Mouse (Mus musculus): ENCODE measurements around the gene Rnft2. TPM values are rescaled to one million over a fixed set of nuclear protein-coding genes. Genes with fewer than 3 reads are reported as not detected.

Rnft2 gene
- polyA plus RNA-seq, 1 experiment from 2014 or later, result 3.6 TPM

- H3K4me3 ChIP-seq (replicated peaks), result no peak overlapping the region
- H3K27me3 ChIP-seq, result no peaks in the 10 kb centered on the region; the same call in 1 of the 2 replicates
- 0 out of 2 replicates have a peak, but pooled peaks cover 3% of the 10 kb centered on the region for H3K36me3 ChIP-seq
- ATAC-seq (ENCODE audit: insufficient number of reproducible peaks, insufficient read depth, low FRiP score, low TSS enrichment, low read depth), result no peak
- no peaks in the 10 kb centered on the region for H3K9me3 ChIP-seq
- H3K4me2 ChIP-seq, result no peak overlapping the region
- 54% methylated on average over 16 of the region's 16 CpGs for WGBS
- H3K4me1 ChIP-seq (replicated peaks), result peaks cover 5% of the 10 kb centered on the region; the same call in 1 of the 2 replicates
- no peak overlapping the region for H3K27ac ChIP-seq
- no peak overlapping the region for H3K9ac ChIP-seq (replicated peaks)
Observed at GRCm38 (mm10) chr5:118204675-118205440, 40.1 kb downstream of the Rnft2 start.

GRCm38 (mm10) chr5:118199670-118200069 is 45.2 kb downstream of the Rnft2 start:
- no peaks in the 10 kb centered on the region for H3K9me3 ChIP-seq
- H3K27me3 ChIP-seq, result no peaks in the 10 kb centered on the region; the same call in 1 of the 2 replicates
- ATAC-seq (ENCODE audit: insufficient number of reproducible peaks, insufficient read depth, low FRiP score, low TSS enrichment, low read depth), result no peak
- 54% methylated on average over 5 of the region's 5 CpGs for WGBS
- no peak overlapping the region for H3K4me3 ChIP-seq (replicated peaks)
- no peak overlapping the region for H3K9ac ChIP-seq (replicated peaks)
- H3K4me2 ChIP-seq, result no peak overlapping the region
- no peak overlapping the region for H3K27ac ChIP-seq
- no peaks in the 10 kb centered on the region for H3K4me1 ChIP-seq (replicated peaks)
- no peaks in the 10 kb centered on the region for H3K36me3 ChIP-seq

DNA sequence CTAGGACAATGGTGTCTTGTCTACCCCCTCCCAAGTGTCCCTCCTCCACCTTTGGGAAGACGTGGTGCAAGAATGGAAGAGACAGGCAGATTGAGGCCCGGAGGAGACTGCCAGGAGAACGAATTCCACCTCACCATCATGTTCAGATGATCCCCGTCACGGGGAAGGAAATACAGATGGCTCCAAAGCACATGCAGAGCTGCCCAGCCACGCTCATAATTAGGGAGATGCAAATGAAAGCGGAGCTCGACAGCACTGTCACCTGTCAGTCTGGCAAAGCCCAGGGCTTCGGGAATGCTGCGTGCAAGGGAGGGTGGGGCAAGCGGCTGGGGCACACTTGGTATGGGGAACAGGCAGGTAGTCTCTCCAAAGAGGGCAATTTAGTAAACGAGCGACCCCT is 47.5 kb downstream of the Rnft2 start:
- ATAC-seq (ENCODE audit: insufficient number of reproducible peaks, insufficient read depth, low FRiP score, low TSS enrichment, low read depth), result no peak
- Histone ChIP-seq H3K27me3 (peaks cover 14% of the 10 kb centered on the region), H3K4me3 (replicated peaks) (no peak overlapping the region), H3K9me3 (no peaks in the 10 kb centered on the region), H3K36me3 (no peaks in the 10 kb centered on the region), H3K27ac (no peak overlapping the region), H3K4me1 (replicated peaks) (peaks cover 2% of the 10 kb centered on the region; the same call in 1 of the 2 replicates), H3K9ac (replicated peaks) (no peak overlapping the region), H3K4me2 (no peak overlapping the region)
- WGBS, result 74% methylated on average over 13 of the region's 13 CpGs

GRCm38 (mm10) chr5:118192221-118192620 is 52.7 kb downstream of the Rnft2 start:
- whole genome bisulfite sequencing, result 22% methylated on average over 18 of the region's 18 CpGs
- Histone ChIP-seq H3K27me3 (peaks cover 36% of the 10 kb centered on the region), H3K4me2 (no peak overlapping the region), H3K36me3 (no peaks in the 10 kb centered on the region), H3K4me3 (replicated peaks) (no peak overlapping the region), H3K9ac (replicated peaks) (no peak overlapping the region), H3K4me1 (replicated peaks) (peaks cover 22% of the 10 kb centered on the region), H3K27ac (no peak overlapping the region), H3K9me3 (no peaks in the 10 kb centered on the region)
- no peak for ATAC-seq (ENCODE audit: insufficient number of reproducible peaks, insufficient read depth, low FRiP score, low TSS enrichment, low read depth)

GRCm38 (mm10) chr5:118190491-118190890 is 54.4 kb downstream of the Rnft2 start:
- peaks cover 36% of the 10 kb centered on the region for H3K27me3 ChIP-seq
- H3K36me3 ChIP-seq, result no peaks in the 10 kb centered on the region
- H3K4me3 ChIP-seq (replicated peaks), result no peak overlapping the region
- H3K4me2 ChIP-seq, result no peak overlapping the region
- peaks cover 24% of the 10 kb centered on the region for H3K4me1 ChIP-seq (replicated peaks)
- WGBS, result 76% methylated on average over 9 of the region's 9 CpGs
- H3K27ac ChIP-seq, result no peak overlapping the region
- H3K9ac ChIP-seq (replicated peaks), result no peak overlapping the region
- H3K9me3 ChIP-seq, result no peaks in the 10 kb centered on the region
- ATAC-seq (ENCODE audit: insufficient number of reproducible peaks, insufficient read depth, low FRiP score, low TSS enrichment, low read depth), result no peak

- WGBS, result 25% methylated on average over 6 of the region's 6 CpGs
- H3K27ac ChIP-seq, result no peak overlapping the region
- ATAC-seq (ENCODE audit: insufficient number of reproducible peaks, insufficient read depth, low FRiP score, low TSS enrichment, low read depth), result no peak
- H3K9ac ChIP-seq (replicated peaks), result no peak overlapping the region
- H3K36me3 ChIP-seq, result no peaks in the 10 kb centered on the region
- no peak overlapping the region for H3K4me3 ChIP-seq (replicated peaks)
- no peak overlapping the region for H3K4me2 ChIP-seq
- H3K4me1 ChIP-seq (replicated peaks), result peaks cover 29% of the 10 kb centered on the region
- no peaks in the 10 kb centered on the region for H3K9me3 ChIP-seq
- H3K27me3 ChIP-seq, result peaks cover 32% of the 10 kb centered on the region
Observed at GRCm38 (mm10) chr5:118188356-118188755, 56.6 kb downstream of the Rnft2 start.

- H3K9ac ChIP-seq (replicated peaks), result no peak overlapping the region
- no peak overlapping the region for H3K4me3 ChIP-seq (replicated peaks)
- WGBS, result 81% methylated on average over 9 of the region's 9 CpGs
- no peak overlapping the region for H3K4me2 ChIP-seq
- H3K27ac ChIP-seq, result no peak overlapping the region
- peaks cover 19% of the 10 kb centered on the region; the same call in 1 of the 2 replicates for H3K27me3 ChIP-seq
- peaks cover 23% of the 10 kb centered on the region; the same call in 1 of the 2 replicates for H3K4me1 ChIP-seq (replicated peaks)
- ATAC-seq (ENCODE audit: insufficient number of reproducible peaks, insufficient read depth, low FRiP score, low TSS enrichment, low read depth), result no peak
- no peaks in the 10 kb centered on the region for H3K36me3 ChIP-seq
- no peaks in the 10 kb centered on the region for H3K9me3 ChIP-seq
Observed at GRCm38 (mm10) chr5:118186903-118187633, 57.8 kb downstream of the Rnft2 start.

GRCm38 (mm10) chr5:118177640-118178039 is 67.3 kb downstream of the Rnft2 start:
- Histone ChIP-seq H3K4me1 (replicated peaks) (peaks cover 10% of the 10 kb centered on the region; the same call in 1 of the 2 replicates), H3K36me3 (no peaks in the 10 kb centered on the region), H3K27ac (no peak overlapping the region), H3K4me3 (replicated peaks) (no peak overlapping the region), H3K27me3 (peaks cover 67% of the 10 kb centered on the region), H3K9me3 (peaks cover 8% of the 10 kb centered on the region), H3K4me2 (no peak overlapping the region), H3K9ac (replicated peaks) (no peak overlapping the region)
- ATAC-seq (ENCODE audit: insufficient number of reproducible peaks, insufficient read depth, low FRiP score, low TSS enrichment, low read depth), result no peak
- WGBS, result 81% methylated on average over 7 of the region's 7 CpGs

GRCm38 (mm10) chr5:118175137-118175536 is 69.8 kb downstream of the Rnft2 start:
- Histone ChIP-seq H3K27ac (no peak overlapping the region), H3K27me3 (peaks cover 84% of the 10 kb centered on the region), H3K9ac (replicated peaks) (no peak overlapping the region), H3K36me3 (no peaks in the 10 kb centered on the region), H3K9me3 (peaks cover 8% of the 10 kb centered on the region), H3K4me3 (replicated peaks) (peak overlapping the region; percentile 30; the same call in 1 of the 2 replicates), H3K4me1 (replicated peaks) (peaks cover 27% of the 10 kb centered on the region; the same call in 1 of the 2 replicates), H3K4me2 (peak overlapping the region; percentile 56)
- 19% methylated on average over 2 of the region's 2 CpGs for WGBS
- ATAC-seq (ENCODE audit: insufficient number of reproducible peaks, insufficient read depth, low FRiP score, low TSS enrichment, low read depth), result no peak

GRCm38 (mm10) chr5:118174310-118175009 is 70.5 kb downstream of the Rnft2 start:
- H3K36me3 ChIP-seq, result no peaks in the 10 kb centered on the region
- H3K4me1 ChIP-seq (replicated peaks), result peaks cover 31% of the 10 kb centered on the region
- peak overlapping the region; percentile 56 for H3K4me2 ChIP-seq
- peak overlapping the region; percentile 30 for H3K4me3 ChIP-seq (replicated peaks)
- ATAC-seq (ENCODE audit: insufficient number of reproducible peaks, insufficient read depth, low FRiP score, low TSS enrichment, low read depth), result no peak
- peaks cover 8% of the 10 kb centered on the region for H3K9me3 ChIP-seq
- H3K9ac ChIP-seq (replicated peaks), result no peak overlapping the region
- no peak overlapping the region for H3K27ac ChIP-seq
- under 1% methylated on average over 22 of the region's 22 CpGs for WGBS
- peaks cover 84% of the 10 kb centered on the region for H3K27me3 ChIP-seq
